8 mouse cellular contexts compared by ENCODE assay signal in the genomic region with DNA sequence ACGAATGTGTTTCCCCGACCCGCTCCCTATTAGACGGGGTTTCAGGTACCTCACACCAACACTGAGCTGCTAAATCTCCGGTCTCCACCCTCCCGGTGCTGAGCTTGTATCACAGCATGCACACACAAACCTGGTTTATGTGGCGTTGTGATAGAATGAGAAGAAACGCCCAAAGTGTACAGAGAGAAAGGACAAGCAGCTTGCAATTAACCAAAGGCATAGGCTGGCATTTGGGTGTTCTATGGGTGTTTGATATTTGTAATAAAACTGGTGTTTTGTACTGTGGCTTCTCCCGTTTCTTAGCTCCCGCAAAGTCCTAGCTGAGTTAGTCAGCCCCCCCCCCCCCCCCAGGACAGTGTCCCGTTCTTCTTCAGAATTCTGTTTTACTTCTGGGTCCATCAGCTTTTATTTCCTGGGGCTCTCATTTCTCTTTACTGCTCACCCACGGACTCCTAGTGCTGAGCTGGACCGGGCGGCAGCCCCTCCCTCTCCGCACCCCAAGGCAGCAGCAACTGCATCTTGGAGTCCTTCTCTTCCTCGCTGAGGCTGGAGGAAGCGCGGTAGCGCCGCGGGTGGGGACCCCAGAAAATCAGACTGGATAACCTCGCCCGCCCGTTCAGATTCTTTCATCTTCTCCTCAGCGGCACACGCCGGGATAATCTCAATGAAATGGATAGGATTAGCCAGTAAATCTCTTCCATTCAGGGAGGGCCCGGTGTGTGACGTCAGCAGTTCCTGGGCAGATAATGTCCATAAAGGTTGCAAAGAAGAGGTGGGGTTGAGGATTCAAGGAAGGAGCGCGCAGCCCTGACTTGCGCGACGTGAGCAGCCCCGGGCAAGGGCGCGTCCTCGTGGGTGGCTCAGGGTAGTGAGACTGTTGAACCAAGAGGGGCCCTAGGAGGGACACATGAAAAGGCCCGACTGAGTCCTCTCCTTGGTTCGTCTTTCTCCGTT. TPM values are rescaled to one million over a fixed set of nuclear protein-coding genes. Genes with fewer than 3 reads are reported as not detected.
A peak's percentile ranks its signal among the peaks of the same experiment; 100 is the strongest.
DNase-seq lines count a peak whose midpoint lies in the region; ATAC-seq and TF ChIP-seq lines count a peak whose summit lies in the region.

Gene Psmb8, plus strand, starts transcription at position 781 of the 954 bp plus-strand sequence.

- in situ Hi-C loops in ES-E14 (cut with MboI; ENCODE audit: low sequenced_read_pairs in 2 of 2, unreplicated experiment in 2 of 2), result no loop called here

- H3K4me1 ChIP-seq in ES-E14 (ENCODE audit: control insufficient read depth in 2 of 2, insufficient read depth in 2 of 2, low read length in 2 of 2, poor library complexity in 1 of 2), result peaks cover 0 to 11% of the 10 kb centered on the region in 2 experiments; a peak in 1 of 4 replicates
- no peaks in the 10 kb centered on the region for H3K4me1 ChIP-seq in cerebellum, adult 2 months (ENCODE audit: control insufficient read depth, insufficient read depth, low read length)
- H3K4me1 ChIP-seq in forebrain, postnatal 0 days (ENCODE audit: insufficient read depth), result no peaks in the 10 kb centered on the region
- H3K4me1 ChIP-seq in neural tube, embryonic 14.5 days (ENCODE audit: control insufficient read depth, insufficient read depth, low read length), result 0 out of 2 replicates have a peak, but pooled peaks cover 4% of the 10 kb centered on the region
- H3K4me1 ChIP-seq in testis, adult 2 months (ENCODE audit: control insufficient read depth, insufficient read depth, low read length), result peaks cover 14% of the 10 kb centered on the region

- no peak within 1 kb of the TSS for H3K27ac ChIP-seq in ES-E14 (ENCODE audit: insufficient read depth, low read depth, low read length, poor library complexity, severe bottlenecking)
- H3K27ac ChIP-seq in cerebellum, adult 2 months (ENCODE audit: insufficient read depth, low read length), result no peak within 1 kb of the TSS
- H3K27ac ChIP-seq in forebrain, postnatal 0 days (ENCODE audit: low read depth, low read length), result no peak within 1 kb of the TSS
- no peak within 1 kb of the TSS for H3K27ac ChIP-seq in neural tube, embryonic 14.5 days (ENCODE audit: low read depth, low read length)
- no peak within 1 kb of the TSS for H3K27ac ChIP-seq in testis, adult 2 months (ENCODE audit: control insufficient read depth, insufficient read depth, low read depth, low read length)

- H3K9me3 ChIP-seq in ES-E14 (ENCODE audit: control insufficient read depth, insufficient read depth, low read depth, low read length), result no peaks in the 10 kb centered on the region
- no peaks in the 10 kb centered on the region for H3K9me3 ChIP-seq in forebrain, postnatal 0 days (ENCODE audit: low read length)
- H3K9me3 ChIP-seq in neural tube, embryonic 14.5 days (ENCODE audit: control insufficient read depth, low read length), result no peaks in the 10 kb centered on the region

- intact Hi-C loops in heart, postnatal 36 days (cut with DNase I), result no loop called here

- peak; percentile 96 for ATAC-seq in forebrain, postnatal 0 days
- ATAC-seq in neural tube, embryonic 14.5 days (ENCODE audit: low read depth), result peak; percentile 91

- peak; percentile 71 for DNase-seq in ES-E14 (ENCODE audit: low read depth, low spot score)
- peak; percentile 77 for DNase-seq in cerebellum, adult 2 months
- peak; percentile 85 for DNase-seq in forebrain, postnatal 0 days
- peak; percentile 89 to 91 for DNase-seq in heart, postnatal 36 days
- DNase-seq in layer of hippocampus, adult 18-20 months (ENCODE audit: low spot score in 2 of 2), result peak; percentile 79 to 90
- peak; percentile 97 for DNase-seq in lung, adult 18-20 months

- no peaks in the 10 kb centered on the region for H3K36me3 ChIP-seq in ES-E14 (ENCODE audit: control insufficient read depth, insufficient read depth, low read length, poor library complexity, severe bottlenecking)
- no peaks in the 10 kb centered on the region for H3K36me3 ChIP-seq in forebrain, postnatal 0 days (ENCODE audit: insufficient read depth)
- H3K36me3 ChIP-seq in neural tube, embryonic 14.5 days (ENCODE audit: control insufficient read depth, insufficient read depth, low read length), result no peaks in the 10 kb centered on the region
- no peaks in the 10 kb centered on the region for H3K36me3 ChIP-seq in testis, adult 2 months (ENCODE audit: control insufficient read depth, insufficient read depth, low read length)

- TF ChIP-seq POLR2A in cerebellum, adult 2 months (IDR thresholded peaks at IDR 0.05; ENCODE audit: borderline replicate concordance, insufficient read depth, low read length), result no peak
- no peak for TF ChIP-seq POLR2A in testis, adult 2 months (IDR thresholded peaks at IDR 0.05; ENCODE audit: control insufficient read depth, low read depth, low read length)

- WGBS in cerebellum, adult 2 months, result 6% methylated on average over 41 of the region's 41 CpGs
- WGBS in forebrain, postnatal 0 days, result 4% methylated on average over 41 of the region's 41 CpGs
- WGBS in neural tube, embryonic 14.5 days, result 4% methylated on average over 41 of the region's 41 CpGs

- peak within 1 kb of the TSS; percentile 76 for H3K4me2 ChIP-seq in forebrain, postnatal 0 days (ENCODE audit: low read depth)
- H3K4me2 ChIP-seq in neural tube, embryonic 14.5 days (ENCODE audit: low read depth, low read length), result peak within 1 kb of the TSS; percentile 76

- no peak for TF ChIP-seq CTCF in cerebellum, adult 2 months (IDR thresholded peaks at IDR 0.05; ENCODE audit: borderline replicate concordance, insufficient read depth, low read depth, low read length)
- no peak for TF ChIP-seq CTCF in forebrain, postnatal 0 days (IDR thresholded peaks at IDR 0.05; ENCODE audit: low read depth)
- no peak for TF ChIP-seq CTCF in testis, adult 2 months (IDR thresholded peaks at IDR 0.05; ENCODE audit: control insufficient read depth, insufficient read depth, insufficient replicate concordance, low read depth, low read length)

- H3K27me3 ChIP-seq in cerebellum, adult 2 months (ENCODE audit: control insufficient read depth, insufficient read depth, low read length), result no peaks in the 10 kb centered on the region
- H3K27me3 ChIP-seq in forebrain, postnatal 0 days (ENCODE audit: insufficient read depth, low read length), result peaks cover 44% of the 10 kb centered on the region
- H3K27me3 ChIP-seq in neural tube, embryonic 14.5 days (ENCODE audit: control insufficient read depth, insufficient read depth, low read length), result peaks cover 39% of the 10 kb centered on the region
- peaks cover 2% of the 10 kb centered on the region; the same call in 1 of the 2 replicates for H3K27me3 ChIP-seq in testis, adult 2 months (ENCODE audit: control insufficient read depth, insufficient read depth, low read length)

- peak within 1 kb of the TSS; percentile 62; the same call in 1 of the 2 replicates for H3K9ac ChIP-seq in ES-E14 (ENCODE audit: insufficient read depth, low read depth, low read length, poor library complexity, severe bottlenecking)
- peak within 1 kb of the TSS; percentile 26; the same call in 1 of the 2 replicates for H3K9ac ChIP-seq in forebrain, postnatal 0 days
- H3K9ac ChIP-seq in neural tube, embryonic 14.5 days (replicated peaks; ENCODE audit: low read depth, low read length), result 0 out of 2 replicates have a peak within 1 kb of the TSS, but pooled peaks have one; percentile 21

- H3K4me3 ChIP-seq in ES-E14 (ENCODE audit: insufficient read depth in 1 of 2, low read depth in 1 of 2, low read length in 2 of 2, poor library complexity in 1 of 2, severe bottlenecking in 1 of 2), result peak within 1 kb of the TSS; percentile 54 to 58
- H3K4me3 ChIP-seq in cerebellum, adult 2 months (replicated peaks; ENCODE audit: insufficient read depth, low read depth, low read length), result peak within 1 kb of the TSS; percentile 53
- peak within 1 kb of the TSS; percentile 42 for H3K4me3 ChIP-seq in forebrain, postnatal 0 days (ENCODE audit: low read depth, low read length)
- H3K4me3 ChIP-seq in neural tube, embryonic 14.5 days (ENCODE audit: low read depth, low read length), result peak within 1 kb of the TSS; percentile 36
- peak within 1 kb of the TSS; percentile 67 for H3K4me3 ChIP-seq in testis, adult 2 months (ENCODE audit: control insufficient read depth, low read depth, low read length)

TF ChIP-seq in ES-E14, 5 proteins besides CTCF, POLR2A, EP300 and RAD21:
- TF ChIP-seq CHD2 (IDR thresholded peaks at IDR 0.05; ENCODE audit: low read depth, low read length) (peak; percentile 81; the same call in 1 of the 2 replicates), HCFC1 (IDR thresholded peaks at IDR 0.05; ENCODE audit: borderline replicate concordance, insufficient read depth, low read length) (no peak)

RNA-seq across cellular contexts. Expression of gene Psmb8, which starts in this region (rescaled TPM):
- 3.2 and 7.4 TPM in 2 replicates for total RNA-seq in ES-E14 (2012; rRNA removed)
- 5.8 and 7.3 TPM in 2 replicates for polyA plus RNA-seq in cerebellum, adult 2 months (2012; rRNA removed)
- 1.5 and 2.9 TPM in 2 replicates for total RNA-seq in forebrain, postnatal 0 days (2014; rRNA removed)
- polyA plus RNA-seq in forebrain, postnatal 0 days (2015; fragmentation: Nextera tagmentation; extraction: Ambion mirVana), result 4.8 and 7.2 TPM in 2 replicates
- total RNA-seq in heart, postnatal 36 days (2021), result 10 to 100 TPM; 11.4 to 15.1 TPM
- total RNA-seq in layer of hippocampus, adult 18-20 months (2021), result 1 to 10 TPM; 4.1 to 5.8 TPM
- 0.76 and 3.5 TPM in 2 replicates for polyA plus RNA-seq in neural tube, embryonic 14.5 days (2014; fragmentation: Nextera tagmentation; extraction: Ambion mirVana)
- 2.0 and 2.3 TPM in 2 replicates for polyA plus RNA-seq in testis, adult 2 months (2012; rRNA removed)
